Mouse (Mus musculus): ENCODE data around the gene Dock3.

Dock3 gene

GRCm38 (mm10) chr9:107037947-107038346, 193.8 kb downstream of the Dock3 start:
- peak; percentile 80 for DNase-seq (ENCODE audit: low read depth, low spot score)

GRCm38 (mm10) chr9:107027586-107027985, 204.1 kb downstream of the Dock3 start:
- DNase-seq (ENCODE audit: low read depth, low spot score): peak; percentile 62

- DNase-seq (ENCODE audit: low read depth, low spot score): peak; percentile 59
These were observed 221.9 kb downstream of the Dock3 start for GRCm38 (mm10) chr9:107009841-107010240.

- DNase-seq (ENCODE audit: low read depth, low spot score): peak; percentile 40
These were observed 228.5 kb downstream of the Dock3 start for GRCm38 (mm10) chr9:107003187-107003586.

GRCm38 (mm10) chr9:106970742-106971141, 261.0 kb downstream of the Dock3 start:
- peak; percentile 53 for DNase-seq (ENCODE audit: low read depth, low spot score)

GRCm38 (mm10) chr9:106958452-106958851, 273.3 kb downstream of the Dock3 start:
- DNase-seq (ENCODE audit: low read depth, low spot score): no peak

- peak; percentile 60 for DNase-seq (ENCODE audit: low read depth, low spot score)
These were observed 276.2 kb downstream of the Dock3 start for GRCm38 (mm10) chr9:106955486-106955885.

GRCm38 (mm10) chr9:106934998-106935397, 296.7 kb downstream of the Dock3 start:
- peak; percentile 73 for DNase-seq (ENCODE audit: low read depth, low spot score)

- DNase-seq (ENCODE audit: low read depth, low spot score): no peak
These were observed 316.8 kb downstream of the Dock3 start for GRCm38 (mm10) chr9:106914878-106915277.

GRCm38 (mm10) chr9:106913759-106914158, 317.9 kb downstream of the Dock3 start:
- no peak for DNase-seq (ENCODE audit: low read depth, low spot score)

GRCm38 (mm10) chr9:106911624-106912023, 320.1 kb downstream of the Dock3 start:
- no peak for DNase-seq (ENCODE audit: low read depth, low spot score)

- DNase-seq (ENCODE audit: low read depth, low spot score): peak; percentile 82
These were observed 323.0 kb downstream of the Dock3 start for GRCm38 (mm10) chr9:106908715-106909114.

GRCm38 (mm10) chr9:106908174-106908573, 323.5 kb downstream of the Dock3 start:
- no peak for DNase-seq (ENCODE audit: low read depth, low spot score)

GRCm38 (mm10) chr9:106906597-106906996, 325.1 kb downstream of the Dock3 start:
- no peak for DNase-seq (ENCODE audit: low read depth, low spot score)

GRCm38 (mm10) chr9:106903791-106904134, 327.9 kb downstream of the Dock3 start:
- DNase-seq (ENCODE audit: low read depth, low spot score): peak; percentile 79

- no peak for DNase-seq (ENCODE audit: low read depth, low spot score)
These were observed 328.5 kb downstream of the Dock3 start for GRCm38 (mm10) chr9:106903099-106903790.

GRCm38 (mm10) chr9:106901596-106901995, 330.1 kb downstream of the Dock3 start:
- DNase-seq (ENCODE audit: low read depth, low spot score): no peak

- no peak for DNase-seq (ENCODE audit: low read depth, low spot score)
These were observed 332.8 kb downstream of the Dock3 start for GRCm38 (mm10) chr9:106898901-106899300.

- no peak for DNase-seq (ENCODE audit: low read depth, low spot score)
These were observed 338.4 kb downstream of the Dock3 start for GRCm38 (mm10) chr9:106893327-106893726.

GRCm38 (mm10) chr9:106892552-106892875, 339.2 kb downstream of the Dock3 start:
- no peak for DNase-seq (ENCODE audit: low read depth, low spot score)

- DNase-seq (ENCODE audit: low read depth, low spot score): peak; percentile 99
These were observed 339.7 kb downstream of the Dock3 start, which contains the start of gene Manf for GRCm38 (mm10) chr9:106891829-106892551. TSS of gene Manf (minus strand) at chr9:106891979.

- DNase-seq (ENCODE audit: low read depth, low spot score): peak; percentile 39
These were observed 340.4 kb downstream of the Dock3 start for GRCm38 (mm10) chr9:106891341-106891741.
